In genomic region chr11:100811132-100811531, GRCm38 (mm10) we compare ENCODE assay signal across 13 mouse cellular contexts. TPM values are rescaled to one million over a fixed set of nuclear protein-coding genes. Genes with fewer than 3 reads are reported as not detected.
DNase-seq lines count a peak whose midpoint lies in the region; ATAC-seq and TF ChIP-seq lines count a peak whose summit lies in the region.
"Had no signal": no experiment of that assay in that cellular context is flagged by ENCODE, and none has a peak within 500 bp of the region (broad histone marks: within the 10 kb centered on the region; RNA-seq: fewer than 3 reads in every experiment).

No protein-coding gene starts in this region.

- peaks cover 3% of the 10 kb centered on the region; the same call in 1 of the 2 replicates for H3K9me3 ChIP-seq in heart, embryonic 14.5 days (ENCODE audit: control insufficient read depth, low read length)
- H3K9me3 ChIP-seq in liver, embryonic 14.5 days (ENCODE audit: control insufficient read depth, low read length) = no peaks in the 10 kb centered on the region
- H3K9me3 ChIP-seq in limb, embryonic 13.5 days = no peaks in the 10 kb centered on the region

- H3K4me3 ChIP-seq in heart, embryonic 14.5 days (ENCODE audit: control insufficient read depth in 1 of 2, insufficient read depth in 1 of 2, low read depth in 1 of 2, low read length in 2 of 2) = no peak overlapping the region
- no peak overlapping the region for H3K4me3 ChIP-seq in liver, embryonic 14.5 days (ENCODE audit: insufficient read depth in 1 of 2, low read depth in 2 of 2, low read length in 2 of 2)
- no peak overlapping the region for H3K4me3 ChIP-seq in limb, embryonic 13.5 days
- H3K4me3 ChIP-seq: megakaryocyte, embryonic 14.5 days had no signal

- peak; percentile 52 for TF ChIP-seq CTCF in liver, embryonic 14.5 days (IDR thresholded peaks at IDR 0.05; ENCODE audit: low read depth)
- peak; percentile 68 for TF ChIP-seq CTCF in Patski (IDR thresholded peaks at IDR 0.05)

- POLR2A ChIA-PET in Patski (lab: Charles Lee) = interaction anchor here (0.6 to 1.6 kb wide), 4 partner anchors 9 to 119 kb away, joined by 3 to 6 read pairs (median 5); partner anchors contain the start of gene Stat5b

- in situ Hi-C loops in Patski (cut with MboI; ENCODE audit: low pct_unique_long_range_greater_than_20kb) = no loop called here

- peaks cover 13 to 39% of the 10 kb centered on the region in 2 experiments for H3K4me1 ChIP-seq in heart, embryonic 14.5 days (ENCODE audit: control insufficient read depth in 2 of 2, insufficient read depth in 2 of 2, low read length in 2 of 2)
- H3K4me1 ChIP-seq in liver, embryonic 14.5 days (replicated peaks; ENCODE audit: control insufficient read depth in 2 of 2, insufficient read depth in 2 of 2, low read length in 1 of 2) = peaks cover 4 to 18% of the 10 kb centered on the region in 2 experiments; a peak in 3 of 4 replicates
- H3K4me1 ChIP-seq in limb, embryonic 13.5 days = peaks cover 19% of the 10 kb centered on the region

- 77% methylated on average over 2 of the region's 2 CpGs for WGBS in heart, embryonic 14.5 days
- WGBS in liver, embryonic 14.5 days (ENCODE audit: insufficient replicate concordance) = 93% methylated on average over 2 of the region's 2 CpGs
- 84% methylated on average over 2 of the region's 2 CpGs for WGBS in limb, embryonic 13.5 days

- H3K4me2 ChIP-seq in heart, embryonic 14.5 days (ENCODE audit: low read length) = no peak overlapping the region
- H3K4me2 ChIP-seq in liver, embryonic 14.5 days (ENCODE audit: low read depth) = no peak overlapping the region
- no peak overlapping the region for H3K4me2 ChIP-seq in limb, embryonic 13.5 days (replicated peaks)

- H3K36me3 ChIP-seq in heart, embryonic 14.5 days (ENCODE audit: control insufficient read depth, insufficient read depth, low read length) = 0 out of 2 replicates have a peak, but pooled peaks cover 9% of the 10 kb centered on the region
- H3K36me3 ChIP-seq in liver, embryonic 14.5 days (replicated peaks; ENCODE audit: control insufficient read depth, insufficient read depth, low read depth) = peaks cover 4% of the 10 kb centered on the region; the same call in 1 of the 2 replicates
- peaks cover 2% of the 10 kb centered on the region; the same call in 1 of the 2 replicates for H3K36me3 ChIP-seq in limb, embryonic 13.5 days

- intact Hi-C loops in heart, postnatal 14 days (cut with DNase I) = no loop called here

- CTCF ChIA-PET in Patski (lab: Charles Lee) = interaction anchor here (0.9 to 2.1 kb wide), 6 partner anchors 11 to 41 kb away, joined by 3 to 7 read pairs (median 4); no protein-coding TSS in a partner anchor

- peak overlapping the region; percentile 71 to 81 for H3K27ac ChIP-seq in heart, embryonic 14.5 days (replicated peaks in 1 of 2; ENCODE audit: control insufficient read depth in 1 of 2, insufficient read depth in 1 of 2, low read depth in 2 of 2, low read length in 2 of 2)
- no peak overlapping the region for H3K27ac ChIP-seq in liver, embryonic 14.5 days
- H3K27ac ChIP-seq in limb, embryonic 13.5 days = peak overlapping the region; percentile 63

- no peak for TF ChIP-seq EP300 in liver, embryonic 14.5 days (IDR thresholded peaks at IDR 0.05; ENCODE audit: low read depth)

- no peak for ATAC-seq in heart, embryonic 14.5 days (ENCODE audit: insufficient number of reproducible peaks, insufficient read depth, low FRiP score, low read depth)
- no peak for ATAC-seq in liver, embryonic 14.5 days (ENCODE audit: insufficient read depth)
- ATAC-seq in Patski = no peak
- ATAC-seq in limb, embryonic 13.5 days (ENCODE audit: low FRiP score, low read depth) = no peak

- no peak for DNase-seq in heart, postnatal 14 days
- no peak for DNase-seq in liver, embryonic 14.5 days (ENCODE audit: low read depth in 3 of 3, low spot score in 3 of 3)
- no peak for DNase-seq in liver
- no peak for DNase-seq in Patski (ENCODE audit: low read depth, low spot score)
- no peak for DNase-seq in cerebellum, postnatal 4 days (ENCODE audit: low spot score in 2 of 2)
- no peak for DNase-seq in layer of hippocampus, postnatal 10 days (ENCODE audit: low spot score in 2 of 2)
- DNase-seq: cerebellum, postnatal 36 days had no signal

- H3K9ac ChIP-seq in heart, embryonic 14.5 days (ENCODE audit: low read length) = no peak overlapping the region
- H3K9ac ChIP-seq in liver, embryonic 14.5 days (replicated peaks) = no peak overlapping the region
- no peak overlapping the region for H3K9ac ChIP-seq in limb, embryonic 13.5 days

- no peaks in the 10 kb centered on the region for H3K27me3 ChIP-seq in heart, embryonic 14.5 days (ENCODE audit: control insufficient read depth, insufficient read depth, low read length)
- no peaks in the 10 kb centered on the region for H3K27me3 ChIP-seq in liver, embryonic 14.5 days (ENCODE audit: control insufficient read depth, insufficient read depth, low read length)
- H3K27me3 ChIP-seq in Patski = no peaks in the 10 kb centered on the region
- no peaks in the 10 kb centered on the region; the same call in 1 of the 2 replicates for H3K27me3 ChIP-seq in limb, embryonic 13.5 days
- H3K27me3 ChIP-seq: megakaryocyte, embryonic 14.5 days had no signal

RNA-seq across cellular contexts. Expression of gene Stat5b, which starts 39.4 kb away (rescaled TPM):
- polyA plus RNA-seq in heart, embryonic 14.5 days (2014; fragmentation: Nextera tagmentation; extraction: Ambion mirVana) = 28.8 and 31.4 TPM in 2 replicates
- 10 to 100 TPM; 62.4 to 66.5 TPM for total RNA-seq in heart, postnatal 14 days (2021)
- 10.6 and 12.4 TPM in 2 replicates for polyA plus RNA-seq in liver, embryonic 14.5 days (2012; rRNA removed)
- 16.4 and 19.3 TPM in 2 replicates for polyA plus RNA-seq in liver, embryonic 14.5 days (2014; fragmentation: Nextera tagmentation; extraction: Ambion mirVana)
- 26.8 TPM for polyA plus RNA-seq in Patski (2021)
- polyA plus RNA-seq in limb, embryonic 13.5 days (2015; fragmentation: Nextera tagmentation; extraction: Ambion mirVana) = 18.9 and 19.8 TPM in 2 replicates
- total RNA-seq in layer of hippocampus, postnatal 10 days (2021) = 10 to 100 TPM; 12.2 to 13.0 TPM

RNA-seq across cellular contexts. Expression of gene Ghdc, which starts 40.4 kb away (rescaled TPM):
- polyA plus RNA-seq in heart, embryonic 14.5 days (2014; fragmentation: Nextera tagmentation; extraction: Ambion mirVana) = 4.0 and 4.7 TPM in 2 replicates
- total RNA-seq in heart, postnatal 14 days (2021) = 10 to 100 TPM; 12.7 to 13.3 TPM
- polyA plus RNA-seq in liver, embryonic 14.5 days (2012; rRNA removed) = 2.2 and 2.3 TPM in 2 replicates
- polyA plus RNA-seq in liver, embryonic 14.5 days (2014; fragmentation: Nextera tagmentation; extraction: Ambion mirVana) = 0.76 and 0.77 TPM in 2 replicates
- 24.7 TPM for polyA plus RNA-seq in Patski (2021)
- 6.6 and 8.0 TPM in 2 replicates for polyA plus RNA-seq in limb, embryonic 13.5 days (2015; fragmentation: Nextera tagmentation; extraction: Ambion mirVana)
- total RNA-seq in layer of hippocampus, postnatal 10 days (2021) = 1 to 10 TPM; 5.5 to 7.2 TPM

RNA-seq across cellular contexts. Expression of gene Stat5a, which starts 48.0 kb away (rescaled TPM):
- 5.6 and 6.4 TPM in 2 replicates for polyA plus RNA-seq in heart, embryonic 14.5 days (2014; fragmentation: Nextera tagmentation; extraction: Ambion mirVana)
- 10 to 100 TPM; 28.1 to 28.7 TPM for total RNA-seq in heart, postnatal 14 days (2021)
- polyA plus RNA-seq in liver, embryonic 14.5 days (2012; rRNA removed) = 7.8 and 8.5 TPM in 2 replicates
- polyA plus RNA-seq in liver, embryonic 14.5 days (2014; fragmentation: Nextera tagmentation; extraction: Ambion mirVana) = 7.2 and 8.6 TPM in 2 replicates
- polyA plus RNA-seq in Patski (2021) = 14.4 TPM
- polyA plus RNA-seq in limb, embryonic 13.5 days (2015; fragmentation: Nextera tagmentation; extraction: Ambion mirVana) = 5.2 and 5.7 TPM in 2 replicates
- total RNA-seq in layer of hippocampus, postnatal 10 days (2021) = 1 to 10 TPM; 2.4 to 3.9 TPM

RNA-seq across cellular contexts. Expression of gene Hcrt, which starts 48.4 kb away (rescaled TPM):
- not detected in 2 replicates for polyA plus RNA-seq in heart, embryonic 14.5 days (2014; fragmentation: Nextera tagmentation; extraction: Ambion mirVana)
- total RNA-seq in heart, postnatal 14 days (2021) = not detected
- not detected in 2 replicates for polyA plus RNA-seq in liver, embryonic 14.5 days (2012; rRNA removed)
- polyA plus RNA-seq in liver, embryonic 14.5 days (2014; fragmentation: Nextera tagmentation; extraction: Ambion mirVana) = not detected in 2 replicates
- polyA plus RNA-seq in Patski (2021) = not detected
- not detected in 2 replicates for polyA plus RNA-seq in limb, embryonic 13.5 days (2015; fragmentation: Nextera tagmentation; extraction: Ambion mirVana)
- under 1 TPM in 1 of 2 experiments, not detected in 1; 0.62 TPM for total RNA-seq in layer of hippocampus, postnatal 10 days (2021)
- total RNA-seq: G1E; gastrocnemius, postnatal 14 days had no signal
- polyA plus RNA-seq: G1E; neural tube, embryonic 11.5 days had no signal

RNA-seq across cellular contexts. Expression of gene Kcnh4, which starts 51.4 kb away (rescaled TPM):
- not detected in 2 replicates for polyA plus RNA-seq in heart, embryonic 14.5 days (2014; fragmentation: Nextera tagmentation; extraction: Ambion mirVana)
- not detected for total RNA-seq in heart, postnatal 14 days (2021)
- 0.02 TPM in 1 of 2 replicates, not detected in the other for polyA plus RNA-seq in liver, embryonic 14.5 days (2012; rRNA removed)
- polyA plus RNA-seq in liver, embryonic 14.5 days (2014; fragmentation: Nextera tagmentation; extraction: Ambion mirVana) = not detected in 2 replicates
- polyA plus RNA-seq in Patski (2021) = 0.01 TPM
- not detected in 2 replicates for polyA plus RNA-seq in limb, embryonic 13.5 days (2015; fragmentation: Nextera tagmentation; extraction: Ambion mirVana)
- total RNA-seq in layer of hippocampus, postnatal 10 days (2021) = 1 to 10 TPM; 1.5 to 2.2 TPM
- total RNA-seq: G1E; gastrocnemius, postnatal 14 days had no signal
- polyA plus RNA-seq: G1E had no signal
